Mouse (Mus musculus) ES-E14 (cell line): ENCODE measurements at regions not wholly inside any gene's neighbourhood (a gene's known extent, or its start where the extent isn't known, plus 50 kb on each side); places are given as distances from the start of the nearest gene placed in this dataset.

Experiments used
- CHD2 ChIP-seq: IDR thresholded peaks from 2 replicates; pipeline ENCODE4 v1.6.1; 2014; ENCODE audit warnings: mild to moderate bottlenecking, low read depth, low read length, inconsistent platforms
- MAFK ChIP-seq: IDR thresholded peaks from 2 replicates; pipeline ENCODE4 v1.6.1; 2014; ENCODE audit warnings: mild to moderate bottlenecking, low read depth, low read length, inconsistent platforms; ENCODE audit not compliant: insufficient read depth
- ZC3H11A ChIP-seq: IDR thresholded peaks from 2 replicates; pipeline ENCODE4 v1.6.1; 2012; ENCODE audit warnings: low read depth, mild to moderate bottlenecking, inconsistent platforms, low read length, borderline replicate concordance

DNA sequence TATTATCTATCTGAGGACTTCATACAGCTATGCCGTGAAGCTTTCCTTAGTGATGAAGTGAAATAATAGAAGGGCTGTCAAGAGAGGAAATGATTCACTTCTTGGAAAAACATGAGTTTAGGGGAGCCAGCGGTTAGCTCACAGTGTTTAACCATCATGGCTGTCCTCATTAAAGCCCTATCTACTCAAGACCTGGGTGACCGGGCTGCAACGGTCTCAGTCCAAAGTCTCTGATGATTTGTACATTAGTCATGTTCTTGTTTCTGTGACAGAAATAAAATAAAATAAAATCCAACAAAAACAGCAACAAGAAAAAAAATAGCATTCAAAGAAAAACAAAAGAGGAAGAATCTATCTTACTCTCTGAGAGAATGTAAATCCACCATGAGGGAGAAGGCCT lies 555.4 kb upstream of the Kirrel3 start:
- TF ChIP-seq CHD2 (no peak), ZC3H11A (no peak), MAFK (no peak)
